Mouse (Mus musculus) gastrocnemius, postnatal 10 days (tissue): ENCODE measurements around the gene Kif5c. TPM values are rescaled to one million over a fixed set of nuclear protein-coding genes. Genes with fewer than 3 reads are reported as not detected.

Experiments
- DNase-seq: peaks from one replicate; pipeline ENCODE4 v3.0.0; 2021; ENCODE audit warnings: mixed read lengths
- total RNA-seq, 2 experiments: library from RNA; stranded (reverse); gene quantifications; 2 replicates each; pipeline ENCODE4 v1.2.3; 2021

Gene Kif5c
- total RNA-seq, 2 experiments from 2014 or later: 1.1 to 1.5 TPM

DNA sequence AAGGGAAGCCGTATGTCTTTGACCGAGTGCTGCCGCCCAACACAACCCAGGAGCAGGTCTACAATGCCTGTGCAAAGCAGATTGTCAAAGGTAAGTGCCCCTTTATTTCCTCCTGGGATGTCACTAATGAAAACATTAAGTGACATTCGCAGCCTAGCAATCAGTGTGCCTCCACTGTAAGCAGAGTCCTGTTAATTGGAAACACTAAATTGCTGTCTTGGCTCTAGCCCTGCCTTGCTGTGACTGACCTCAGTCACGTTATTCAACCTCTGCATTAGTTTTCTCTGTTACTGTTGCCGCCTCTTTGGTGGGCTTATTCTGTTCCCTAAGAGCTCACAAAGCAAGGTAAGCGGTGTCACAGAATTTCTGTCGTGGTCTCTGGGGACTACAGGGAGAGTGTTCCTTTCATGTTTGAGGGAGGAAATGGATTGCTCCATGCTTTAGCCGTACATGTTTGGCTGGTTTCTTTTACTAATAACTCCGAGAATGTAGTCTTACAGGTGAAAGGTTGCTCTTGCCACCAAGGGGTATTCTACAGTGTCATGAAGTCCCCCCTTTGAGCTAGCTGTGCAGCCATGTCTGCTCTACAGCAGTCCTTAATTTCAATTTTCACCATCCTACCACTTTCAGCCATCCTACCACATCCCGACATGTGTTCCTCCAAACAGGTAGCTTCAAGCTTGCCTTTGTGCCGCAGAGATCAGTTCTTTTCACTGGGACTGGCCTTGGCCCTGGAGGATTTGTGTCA, 52.8 kb downstream of the Kif5c start:
- DNase-seq: no peak

DNA sequence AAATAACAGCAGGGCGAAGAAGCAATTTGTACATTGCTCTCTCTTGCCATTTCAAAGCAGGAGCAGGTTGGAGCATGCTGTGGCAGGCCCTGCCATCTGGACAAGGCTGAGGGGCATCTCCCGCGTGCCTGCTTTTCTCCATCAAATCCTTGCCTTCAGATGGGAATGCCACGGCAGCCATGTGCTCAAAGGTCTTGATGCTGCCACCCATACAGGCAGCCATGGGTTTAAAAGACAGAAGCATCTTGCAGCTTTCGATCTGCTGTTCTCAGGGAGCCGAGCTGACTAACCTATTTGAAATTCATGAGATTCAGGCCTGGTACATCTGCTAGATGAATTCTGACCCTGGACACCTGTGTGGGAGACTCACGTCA, 53.4 kb downstream of the Kif5c start:
- DNase-seq: no peak

DNA sequence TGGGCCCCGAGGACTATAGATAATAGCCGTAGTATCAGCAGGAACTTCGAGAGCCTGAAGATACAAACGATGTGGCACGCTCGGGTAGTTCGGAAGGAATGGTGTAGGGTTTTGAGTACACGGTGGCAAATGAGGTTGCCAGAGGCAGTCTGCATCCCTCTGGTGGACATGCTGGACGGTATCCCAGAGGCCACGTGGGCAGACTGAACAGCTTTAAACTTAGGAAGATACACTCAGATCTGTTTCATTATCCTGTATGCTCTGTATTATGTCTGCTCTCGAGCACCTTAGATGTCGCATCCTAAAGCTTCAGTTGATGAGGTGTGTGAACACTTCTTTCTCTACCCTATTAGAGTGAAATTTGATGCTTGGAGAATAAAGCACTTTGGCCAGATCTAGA, 56.9 kb downstream of the Kif5c start:
- no peak for DNase-seq

- no peak for DNase-seq
These were observed 59.3 kb downstream of the Kif5c start for GRCm38 (mm10) chr2:49678386-49678785.

GRCm38 (mm10) chr2:49679135-49679964, 60.3 kb downstream of the Kif5c start:
- DNase-seq: no peak

GRCm38 (mm10) chr2:49682754-49683153, 63.7 kb downstream of the Kif5c start:
- DNase-seq: no peak

- DNase-seq: no peak
These were observed 65.7 kb downstream of the Kif5c start for GRCm38 (mm10) chr2:49684808-49685207.

DNA sequence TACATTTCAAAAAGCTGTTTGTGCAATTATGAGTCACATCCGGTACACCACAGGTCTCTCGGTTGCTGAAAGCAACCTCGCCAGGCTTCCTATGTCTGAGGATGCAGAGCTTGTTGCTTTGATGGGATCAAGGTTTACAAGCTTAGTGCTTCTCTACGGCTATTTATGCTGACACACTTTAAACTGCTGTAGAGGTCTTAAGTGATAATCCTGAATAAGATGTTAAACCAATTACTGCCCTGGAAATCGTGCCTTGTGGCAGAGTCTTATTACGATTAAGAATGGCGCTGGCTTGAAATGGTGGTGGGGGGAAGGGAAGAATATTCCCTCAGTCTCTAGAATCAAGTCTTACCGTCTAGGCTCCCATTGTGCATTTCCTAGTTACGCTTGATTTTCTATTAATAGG, 71.3 kb downstream of the Kif5c start:
- no peak for DNase-seq

- no peak for DNase-seq
These were observed 72.3 kb downstream of the Kif5c start for GRCm38 (mm10) chr2:49691441-49691840.

GRCm38 (mm10) chr2:49694727-49695126, 75.6 kb downstream of the Kif5c start:
- DNase-seq: no peak

DNA sequence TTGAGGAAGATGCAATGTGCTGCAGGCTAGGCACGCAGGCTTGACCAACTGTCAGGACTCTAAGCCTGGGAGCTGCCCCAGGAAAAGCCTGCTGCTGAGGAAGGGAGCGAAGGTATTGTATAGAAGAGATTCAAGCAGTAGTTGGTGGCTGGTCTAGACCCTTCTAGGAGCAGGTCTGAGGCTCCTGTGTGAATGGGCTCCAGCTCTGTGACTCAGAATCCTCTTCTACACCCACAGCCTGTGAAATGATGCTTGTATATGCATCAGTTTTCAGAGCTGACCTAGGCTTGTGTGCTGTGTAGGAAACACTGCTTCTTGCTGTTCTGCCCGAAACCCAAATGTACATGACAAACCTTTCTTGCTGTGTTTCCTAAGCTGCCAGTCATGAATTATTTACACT, 76.4 kb downstream of the Kif5c start:
- no peak for DNase-seq

DNA sequence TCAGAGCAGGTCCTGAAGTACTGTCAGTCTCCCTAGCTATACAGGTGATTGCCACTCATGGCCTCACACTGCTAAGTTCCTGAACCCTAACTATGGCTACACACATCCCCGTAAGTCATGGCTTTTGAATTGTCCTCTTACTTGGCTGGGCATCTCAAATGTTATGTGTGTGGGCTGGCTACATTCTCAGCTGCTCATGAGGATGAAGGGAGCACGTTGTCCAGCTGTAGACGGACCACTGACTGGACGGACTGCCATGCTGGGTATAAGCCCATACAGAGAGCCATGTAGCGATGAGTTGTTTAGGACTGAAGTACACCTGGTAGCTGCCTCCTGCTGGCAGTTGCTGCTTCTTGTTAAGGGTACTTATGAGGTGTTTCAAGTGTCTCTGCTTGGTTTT, 79.8 kb downstream of the Kif5c start:
- no peak for DNase-seq

DNA sequence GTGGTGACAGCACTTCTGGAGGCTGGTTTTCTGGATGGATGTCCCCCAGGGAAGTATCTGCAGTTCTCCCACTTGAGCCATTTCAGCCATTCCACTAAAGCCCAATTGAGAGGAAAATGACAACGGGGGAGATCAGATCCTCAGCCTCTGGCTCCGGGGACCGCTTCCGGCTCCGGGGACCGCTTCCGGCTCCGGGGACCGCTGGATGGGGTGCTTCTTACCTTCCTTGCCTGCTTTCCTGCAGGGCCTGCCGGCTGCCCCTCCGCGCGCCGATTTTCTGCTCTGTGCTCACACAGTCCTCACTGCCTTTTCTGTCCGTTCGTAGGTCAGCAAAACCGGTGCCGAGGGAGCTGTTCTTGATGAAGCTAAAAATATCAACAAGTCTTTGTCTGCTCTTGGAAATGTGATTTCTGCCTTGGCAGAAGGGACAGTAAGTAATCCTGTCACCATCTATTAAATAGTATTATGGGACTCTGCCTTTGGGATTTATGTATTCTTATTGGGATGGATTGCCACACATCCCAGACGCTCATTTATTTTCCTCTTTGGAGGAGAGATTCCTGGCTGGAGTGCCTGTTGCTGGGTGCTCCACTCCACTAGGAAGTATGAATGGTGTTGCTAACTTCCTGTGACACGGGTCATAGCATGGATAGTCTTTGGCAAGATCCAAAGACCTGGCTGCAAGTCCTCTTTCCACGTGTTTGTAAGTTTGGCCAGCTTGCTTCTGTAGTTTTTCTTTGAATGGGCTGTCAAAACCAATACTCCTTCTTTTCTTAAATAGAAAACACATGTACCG, 81.3 kb downstream of the Kif5c start:
- peak; percentile 19 for DNase-seq

- DNase-seq: no peak
These were observed 91.1 kb downstream of the Kif5c start for GRCm38 (mm10) chr2:49710223-49710622.

DNA sequence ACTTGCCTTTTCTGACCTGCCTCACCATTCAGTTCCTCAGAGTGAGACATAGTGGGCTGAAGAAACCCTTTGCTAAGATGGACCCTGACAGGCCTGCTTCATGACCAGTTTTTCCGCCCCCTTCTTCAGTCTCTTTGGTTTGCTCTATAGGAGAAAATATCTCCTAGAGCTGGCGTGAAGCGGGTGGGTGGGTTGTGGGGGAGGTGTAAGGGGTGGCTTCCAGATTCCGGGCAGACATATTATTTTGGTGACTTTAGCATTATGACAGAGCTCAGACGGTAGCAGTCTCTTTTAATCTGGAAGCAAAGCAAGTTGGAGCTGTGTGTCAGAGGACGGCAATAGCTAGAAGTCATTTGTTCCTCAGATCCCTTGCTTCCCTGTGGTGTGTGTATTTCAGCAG, 92.6 kb downstream of the Kif5c start:
- DNase-seq: no peak

DNA sequence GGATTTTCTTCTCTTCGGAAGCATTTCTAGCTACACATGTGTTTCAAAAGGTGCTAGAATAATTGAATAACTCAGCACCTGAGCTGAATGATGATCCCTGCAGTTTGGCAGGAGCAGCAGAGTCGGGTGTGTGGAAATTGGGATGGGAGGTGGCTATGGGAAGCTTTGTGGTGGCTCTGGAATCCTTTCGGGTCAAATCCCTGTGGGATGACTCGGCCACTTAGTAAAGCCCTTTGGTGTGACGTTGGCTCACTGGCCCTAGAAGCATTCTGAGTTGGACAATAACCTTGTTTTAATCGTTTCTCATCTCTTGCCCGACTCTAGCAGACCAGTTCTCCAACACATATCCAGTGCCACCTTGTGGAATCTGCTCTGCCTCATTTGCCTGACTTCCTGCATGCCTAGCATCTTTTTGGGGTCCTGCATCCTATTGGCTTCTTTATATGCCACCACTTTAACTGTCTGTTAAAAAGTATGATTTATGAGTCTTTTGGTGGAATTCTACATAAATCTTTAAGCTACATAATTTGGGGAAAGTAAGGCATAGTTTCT, 93.3 kb downstream of the Kif5c start:
- DNase-seq: no peak

DNA sequence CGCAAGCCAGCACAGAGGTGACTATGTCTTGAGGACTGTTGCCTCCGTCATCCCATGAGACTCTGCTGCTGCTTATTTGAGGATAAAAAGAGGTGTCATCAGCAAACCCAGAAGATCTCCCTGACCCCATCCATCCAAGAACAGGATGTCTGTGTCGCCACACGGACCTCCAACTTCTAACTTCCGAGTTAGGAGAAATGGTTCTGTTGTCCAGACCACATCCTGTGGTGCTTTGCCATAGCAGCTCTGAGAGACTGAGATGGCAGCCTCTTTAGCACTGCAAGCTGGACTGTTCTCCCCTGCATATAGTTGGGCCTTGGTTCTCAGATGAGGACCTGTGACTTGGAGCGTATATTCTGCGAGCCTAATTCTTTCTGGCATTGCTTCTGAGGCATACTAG, 97.4 kb downstream of the Kif5c start:
- DNase-seq: no peak

- DNase-seq: no peak
These were observed 98.5 kb downstream of the Kif5c start for GRCm38 (mm10) chr2:49717437-49718116.

GRCm38 (mm10) chr2:49718492-49718891, 99.4 kb downstream of the Kif5c start:
- DNase-seq: no peak

- DNase-seq: no peak
These were observed 100.1 kb downstream of the Kif5c start for GRCm38 (mm10) chr2:49718935-49719850.

DNA sequence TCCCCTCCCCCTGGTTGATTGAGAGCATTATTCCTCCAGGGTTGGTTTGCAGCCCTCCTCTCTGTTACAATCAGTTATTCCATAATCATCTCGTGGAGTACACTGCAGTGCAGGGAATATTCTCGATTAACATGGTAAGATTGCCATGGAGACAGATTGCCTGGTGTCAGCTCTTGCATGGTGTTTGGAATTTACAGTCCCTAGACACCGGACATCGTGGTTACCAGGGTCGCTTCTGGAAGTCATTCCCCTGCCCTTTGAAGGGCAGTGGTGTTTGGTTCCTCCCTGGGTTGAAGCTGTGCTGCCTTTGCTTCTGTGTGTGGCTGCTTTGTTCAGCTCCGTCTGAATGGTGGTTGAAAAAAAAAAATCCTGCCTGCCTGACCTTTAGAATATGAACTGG, 100.8 kb downstream of the Kif5c start:
- no peak for DNase-seq
